Mouse (Mus musculus): ENCODE results near the gene Plac1. TPM values are rescaled to one million over a fixed set of nuclear protein-coding genes. Genes with fewer than 3 reads are reported as not detected.

Gene Plac1
- total and polyA plus RNA-seq, 3 experiments = not detected

- no peak overlapping the region for H3K4me3 ChIP-seq (ENCODE audit: control insufficient read depth in 1 of 2, insufficient read depth in 1 of 2, low read depth in 2 of 2, low read length in 2 of 2)
- no peaks in the 10 kb centered on the region; a peak in 1 of 4 replicates for H3K27me3 ChIP-seq (ENCODE audit: control insufficient read depth in 1 of 2, insufficient read depth in 2 of 2, low read length in 2 of 2)
- H3K27ac ChIP-seq (ENCODE audit: control insufficient read depth, low read depth, low read length) = no peak overlapping the region
- H3K79me2 ChIP-seq (ENCODE audit: control insufficient read depth, insufficient read depth, low read length, poor library complexity) = no peaks in the 10 kb centered on the region
- no peak for DNase-seq (ENCODE audit: low read depth, low spot score)
- no peaks in the 10 kb centered on the region for H3K4me1 ChIP-seq (ENCODE audit: control insufficient read depth in 1 of 2, insufficient read depth in 2 of 2, low read length in 2 of 2)
- H3K9me3 ChIP-seq (replicated peaks; ENCODE audit: insufficient read depth, low read length) = no peaks in the 10 kb centered on the region
- no peak overlapping the region for H3K9ac ChIP-seq (ENCODE audit: control insufficient read depth, low read depth, low read length, poor library complexity, severe bottlenecking)
- no peaks in the 10 kb centered on the region for H3K36me3 ChIP-seq (ENCODE audit: control insufficient read depth in 1 of 2, insufficient read depth in 2 of 2, low read length in 2 of 2)
- no peak for TF ChIP-seq BHLHE40 (IDR thresholded peaks at IDR 0.05; ENCODE audit: borderline replicate concordance, low read depth, low read length)
- no peak for TF ChIP-seq TBP (IDR thresholded peaks at IDR 0.05; ENCODE audit: low read depth, low read length)
- TF ChIP-seq KAT2A (conservative IDR thresholded peaks at IDR 0.05; ENCODE audit: low read depth, low read length) = no peak
- no peak for TF ChIP-seq GATA1 (IDR thresholded peaks at IDR 0.05; ENCODE audit: low read depth, low read length)
- no peak for TF ChIP-seq MYC (IDR thresholded peaks at IDR 0.05; ENCODE audit: low read depth, low read length)
- TF ChIP-seq CHD2 (IDR thresholded peaks at IDR 0.05; ENCODE audit: low read length) = no peak
Observed at GRCm38 (mm10) chrX:53148039-53148438, 91.9 kb downstream of the Plac1 start.

GRCm38 (mm10) chrX:53146389-53146917 lies 93.5 kb downstream of the Plac1 start:
- no peak for DNase-seq (ENCODE audit: low read depth, low spot score)

DNA sequence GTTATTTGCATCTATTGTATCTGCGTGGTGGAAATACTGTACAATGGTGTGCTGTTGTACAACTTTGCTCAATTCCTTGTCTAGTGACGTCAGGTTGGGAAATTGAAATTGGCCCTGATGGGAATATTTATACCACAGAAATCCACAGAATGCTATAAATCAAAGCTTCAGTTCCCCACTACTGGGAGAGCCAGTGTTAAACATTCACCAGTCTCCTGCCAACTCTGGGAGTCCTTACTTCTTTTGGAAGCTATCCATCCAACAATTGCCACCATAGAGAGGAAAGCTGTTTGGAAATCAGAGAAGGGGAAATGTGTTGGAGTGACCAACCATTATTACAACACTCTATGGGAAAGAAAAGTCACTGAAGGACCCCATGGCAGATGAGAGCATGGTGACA lies 100.3 kb downstream of the Plac1 start:
- Histone ChIP-seq H3K9ac (ENCODE audit: control insufficient read depth, low read depth, low read length, poor library complexity, severe bottlenecking) (no peak overlapping the region), H3K36me3 (ENCODE audit: control insufficient read depth in 1 of 2, insufficient read depth in 2 of 2, low read length in 2 of 2) (no peaks in the 10 kb centered on the region), H3K27me3 (ENCODE audit: control insufficient read depth in 1 of 2, insufficient read depth in 2 of 2, low read length in 2 of 2) (no peaks in the 10 kb centered on the region; a peak in 1 of 4 replicates), H3K27ac (ENCODE audit: control insufficient read depth, low read depth, low read length) (no peak overlapping the region), H3K9me3 (replicated peaks; ENCODE audit: insufficient read depth, low read length) (no peaks in the 10 kb centered on the region), H3K4me3 (ENCODE audit: control insufficient read depth in 1 of 2, insufficient read depth in 1 of 2, low read depth in 2 of 2, low read length in 2 of 2) (no peak overlapping the region), H3K79me2 (ENCODE audit: control insufficient read depth, insufficient read depth, low read length, poor library complexity) (no peaks in the 10 kb centered on the region), H3K4me1 (ENCODE audit: control insufficient read depth in 1 of 2, insufficient read depth in 2 of 2, low read length in 2 of 2) (no peaks in the 10 kb centered on the region)
- DNase-seq (ENCODE audit: low read depth, low spot score) = no peak
- TF ChIP-seq JUND (IDR thresholded peaks at IDR 0.05; ENCODE audit: low read depth, low read length) = no peak
- no peak for TF ChIP-seq MEF2A (IDR thresholded peaks at IDR 0.05; ENCODE audit: extremely low read depth, insufficient replicate concordance, low read depth, low read length, poor library complexity, severe bottlenecking)
- no peak for TF ChIP-seq KAT2A (conservative IDR thresholded peaks at IDR 0.05; ENCODE audit: low read depth, low read length)
- no peak for TF ChIP-seq RCOR1 (IDR thresholded peaks at IDR 0.05; ENCODE audit: low read depth, low read length)
- TF ChIP-seq MAFK (IDR thresholded peaks at IDR 0.05; ENCODE audit: borderline replicate concordance, low read depth, low read length) = no peak
- TF ChIP-seq CTCF (IDR thresholded peaks at IDR 0.05 in 2 of 3, conservative IDR thresholded peaks at IDR 0.05 in 1 of 3; ENCODE audit: control insufficient read depth in 1 of 3, insufficient read depth in 1 of 3, low read depth in 2 of 3, low read length in 3 of 3, poor library complexity in 1 of 3, severe bottlenecking in 1 of 3) = no peak
- no peak for TF ChIP-seq TAL1 (IDR thresholded peaks at IDR 0.05; ENCODE audit: low read length)
- no peak for TF ChIP-seq POLR2AphosphoS5 (IDR thresholded peaks at IDR 0.05; ENCODE audit: borderline replicate concordance, low read depth, low read length)
- no peak for TF ChIP-seq MAZ (IDR thresholded peaks at IDR 0.05; ENCODE audit: low read depth, low read length)
- no peak for TF ChIP-seq MAX (IDR thresholded peaks at IDR 0.05; ENCODE audit: low read length)
- TF ChIP-seq ZKSCAN1 (IDR thresholded peaks at IDR 0.05; ENCODE audit: low read depth, low read length) = no peak
- no peak for TF ChIP-seq ELF1 (IDR thresholded peaks at IDR 0.05; ENCODE audit: low read depth, low read length)
- TF ChIP-seq NRF1 (IDR thresholded peaks at IDR 0.05; ENCODE audit: insufficient read depth, low read depth, low read length, poor library complexity, severe bottlenecking) = no peak
- TF ChIP-seq E2F4 (IDR thresholded peaks at IDR 0.05; ENCODE audit: borderline replicate concordance, low read depth, low read length) = no peak

More at GRCm38 (mm10) chrX:53146389-53146917, 93.5 kb downstream of the Plac1 start:
- no peak overlapping the region for H3K9ac ChIP-seq (ENCODE audit: control insufficient read depth, low read depth, low read length, poor library complexity, severe bottlenecking)
- TF ChIP-seq POLR2A (IDR thresholded peaks at IDR 0.05; ENCODE audit: control insufficient read depth in 1 of 2, insufficient read depth in 1 of 2, low read depth in 1 of 2, low read length in 2 of 2, poor library complexity in 1 of 2) (no peak), ZC3H11A (IDR thresholded peaks at IDR 0.05; ENCODE audit: low read depth, low read length) (no peak), UBTF (IDR thresholded peaks at IDR 0.05; ENCODE audit: borderline replicate concordance, insufficient read depth, low read depth, low read length) (no peak), POLR2AphosphoS5 (IDR thresholded peaks at IDR 0.05; ENCODE audit: borderline replicate concordance, low read depth, low read length) (no peak), MAX (IDR thresholded peaks at IDR 0.05; ENCODE audit: low read length) (no peak), BHLHE40 (IDR thresholded peaks at IDR 0.05; ENCODE audit: borderline replicate concordance, low read depth, low read length) (no peak), ELF1 (IDR thresholded peaks at IDR 0.05; ENCODE audit: low read depth, low read length) (no peak), ZKSCAN1 (IDR thresholded peaks at IDR 0.05; ENCODE audit: low read depth, low read length) (no peak), MXI1 (IDR thresholded peaks at IDR 0.05; ENCODE audit: low read depth, low read length) (no peak), CTCF (IDR thresholded peaks at IDR 0.05 in 2 of 3, conservative IDR thresholded peaks at IDR 0.05 in 1 of 3; ENCODE audit: control insufficient read depth in 1 of 3, insufficient read depth in 1 of 3, low read depth in 2 of 3, low read length in 3 of 3, poor library complexity in 1 of 3, severe bottlenecking in 1 of 3) (no peak), ZNF384 (IDR thresholded peaks at IDR 0.05; ENCODE audit: low read depth, low read length) (no peak), MAFK (IDR thresholded peaks at IDR 0.05; ENCODE audit: borderline replicate concordance, low read depth, low read length) (no peak), ETS1 (IDR thresholded peaks at IDR 0.05; ENCODE audit: low read depth, low read length) (no peak), SMC3 (IDR thresholded peaks at IDR 0.05; ENCODE audit: low read depth, low read length) (no peak), POLR2AphosphoS2 (IDR thresholded peaks at IDR 0.05; ENCODE audit: low read length) (no peak), JUND (IDR thresholded peaks at IDR 0.05; ENCODE audit: low read depth, low read length) (no peak), USF2 (IDR thresholded peaks at IDR 0.05; ENCODE audit: borderline replicate concordance in 1 of 2, insufficient read depth in 1 of 2, low read depth in 1 of 2, low read length in 2 of 2) (no peak), TAL1 (IDR thresholded peaks at IDR 0.05; ENCODE audit: low read length) (no peak)
- H3K9me3 ChIP-seq (replicated peaks; ENCODE audit: insufficient read depth, low read length) = no peaks in the 10 kb centered on the region
- no peak overlapping the region for H3K27ac ChIP-seq (ENCODE audit: control insufficient read depth, low read depth, low read length)
- no peak overlapping the region for H3K4me3 ChIP-seq (ENCODE audit: control insufficient read depth in 1 of 2, insufficient read depth in 1 of 2, low read depth in 2 of 2, low read length in 2 of 2)
- H3K4me1 ChIP-seq (ENCODE audit: control insufficient read depth in 1 of 2, insufficient read depth in 2 of 2, low read length in 2 of 2) = no peaks in the 10 kb centered on the region
- no peaks in the 10 kb centered on the region for H3K79me2 ChIP-seq (ENCODE audit: control insufficient read depth, insufficient read depth, low read length, poor library complexity)
- no peaks in the 10 kb centered on the region for H3K36me3 ChIP-seq (ENCODE audit: control insufficient read depth in 1 of 2, insufficient read depth in 2 of 2, low read length in 2 of 2)
- no peaks in the 10 kb centered on the region; a peak in 1 of 4 replicates for H3K27me3 ChIP-seq (ENCODE audit: control insufficient read depth in 1 of 2, insufficient read depth in 2 of 2, low read length in 2 of 2)
